Mouse (Mus musculus) kidney, embryonic 14.5 days (tissue): Measurements from ENCODE around the gene Amhr2. TPM values are rescaled to one million over a fixed set of nuclear protein-coding genes. Genes with fewer than 3 reads are reported as not detected.

ENCODE experiments used
- ATAC-seq: fragments of 200-750 bp; cut with Nextera tagmentation; 2 replicates; pipeline ENCODE4 v1.8.0; 2017; ENCODE audit warnings: moderate number of reproducible peaks, mild to moderate bottlenecking, moderate TSS enrichment, moderate library complexity; ENCODE audit not compliant: low FRiP score, low TSS enrichment
- H3K27ac ChIP-seq: fragments of 300-500 bp; sonication (generic); 2 replicates; pipeline ENCODE4 v1.5.1; 2014; ENCODE audit warnings: low read depth, mild to moderate bottlenecking, low read length, moderate library complexity, mixed read lengths
- H3K27me3 ChIP-seq: fragments of 300-500 bp; sonication (generic); 2 replicates; pipeline ENCODE4 v1.6.1; 2014; ENCODE audit warnings: mild to moderate bottlenecking, low read length; ENCODE audit not compliant: control insufficient read depth, insufficient read depth
- H3K36me3 ChIP-seq: fragments of 300-500 bp; sonication (generic); 2 replicates; pipeline ENCODE4 v1.6.1; 2014; ENCODE audit warnings: low read length, mixed read lengths; ENCODE audit not compliant: control insufficient read depth, insufficient read depth
- H3K4me1 ChIP-seq: fragments of 300-500 bp; sonication (generic); 2 replicates; pipeline ENCODE4 v1.6.1; 2014; ENCODE audit warnings: low read length, mixed read lengths; ENCODE audit not compliant: control insufficient read depth, insufficient read depth
- H3K4me2 ChIP-seq: fragments of 300-500 bp; sonication (generic); replicated peaks from 2 replicates; pipeline ENCODE4 v1.6.1; 2014; ENCODE audit warnings: low read depth, mild to moderate bottlenecking, low read length
- H3K4me3 ChIP-seq: fragments of 300-500 bp; sonication (generic); 2 replicates; pipeline ENCODE4 v1.5.1; 2014; ENCODE audit warnings: mild to moderate bottlenecking, low read length
- H3K9ac ChIP-seq: fragments of 300-500 bp; sonication (generic); 2 replicates; pipeline ENCODE4 v1.6.1; 2014; ENCODE audit warnings: low read depth, mild to moderate bottlenecking, low read length, moderate library complexity
- H3K9me3 ChIP-seq: fragments of 300-500 bp; sonication (generic); 2 replicates; pipeline ENCODE4 v1.6.1; 2016; ENCODE audit warnings: low read length; ENCODE audit not compliant: control insufficient read depth
- WGBS: fragments of 180-500 bp; shearing (Covaris S2); extraction: QIAGEN DNeasy Blood & Tissue Kit; methylation state at CpG from one replicate; pipeline ENCODE4 v1.1.7; 2014; 5-methylcytosine and 5-hydroxymethylcytosine counted together
- polyA plus RNA-seq: library from polyadenylated mRNA; unstranded; fragments of >200 nt; fragmentation: Nextera tagmentation; extraction: Ambion mirVana; gene quantifications from 2 replicates; pipeline ENCODE4 v1.2.1, GENCODE M21; 2014

Amhr2 gene
- polyA plus RNA-seq, 1 experiment from 2014 or later, result 0.95 TPM

- no peak for ATAC-seq
Measured at GRCm38 (mm10) chr15:102473246-102473645, 28.1 kb downstream of the Amhr2 start.

DNA sequence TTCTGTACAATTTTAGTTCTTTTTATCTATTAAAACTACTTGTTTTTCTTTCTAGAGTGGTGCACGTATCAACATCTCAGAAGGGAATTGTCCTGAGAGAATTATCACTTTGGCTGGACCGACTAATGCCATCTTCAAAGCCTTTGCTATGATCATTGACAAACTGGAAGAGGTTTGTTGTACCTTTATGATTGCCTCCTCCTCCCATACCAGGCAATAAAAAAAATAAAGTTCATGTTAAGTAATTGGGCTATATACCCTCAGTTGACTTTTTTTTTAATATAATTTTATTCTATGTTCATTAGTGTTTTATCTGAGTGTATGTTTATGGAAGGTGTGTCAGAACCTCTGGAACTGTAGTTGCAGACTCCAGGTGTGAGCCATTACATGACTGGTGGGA lies 29.4 kb downstream of the Amhr2 start:
- ATAC-seq, result no peak
- H3K27me3 ChIP-seq, result no peaks in the 10 kb centered on the region
- 93% methylated on average over 2 of the region's 2 CpGs for WGBS
- H3K4me1 ChIP-seq, result peaks cover 11% of the 10 kb centered on the region; the same call in 1 of the 2 replicates
- H3K4me2 ChIP-seq, result no peak overlapping the region
- no peaks in the 10 kb centered on the region for H3K9me3 ChIP-seq
- no peak overlapping the region for H3K27ac ChIP-seq
- peaks cover 58% of the 10 kb centered on the region for H3K36me3 ChIP-seq
- no peak overlapping the region for H3K9ac ChIP-seq
- H3K4me3 ChIP-seq, result no peak overlapping the region

More at GRCm38 (mm10) chr15:102473246-102473645, 28.1 kb downstream of the Amhr2 start:
- Histone ChIP-seq H3K4me2 (no peak overlapping the region; the same call in 1 of the 2 replicates), H3K9ac (no peak overlapping the region), H3K9me3 (no peaks in the 10 kb centered on the region), H3K36me3 (peaks cover 45% of the 10 kb centered on the region), H3K4me3 (no peak overlapping the region), H3K4me1 (peaks cover 11% of the 10 kb centered on the region; the same call in 1 of the 2 replicates), H3K27ac (no peak overlapping the region), H3K27me3 (no peaks in the 10 kb centered on the region)
- 53% methylated on average over 2 of the region's 2 CpGs for WGBS

GRCm38 (mm10) chr15:102483136-102483535 lies 38.0 kb downstream of the Amhr2 start:
- 99% methylated on average over 3 of the region's 3 CpGs for WGBS
- Histone ChIP-seq H3K36me3 (peaks cover 93% of the 10 kb centered on the region), H3K27me3 (no peaks in the 10 kb centered on the region), H3K9me3 (no peaks in the 10 kb centered on the region), H3K4me2 (no peak overlapping the region), H3K27ac (no peak overlapping the region), H3K4me3 (no peak overlapping the region), H3K9ac (no peak overlapping the region), H3K4me1 (no peaks in the 10 kb centered on the region)
- ATAC-seq, result no peak

- WGBS, result 91% methylated on average over 12 of the region's 12 CpGs
- H3K4me2 ChIP-seq, result no peak overlapping the region
- no peak overlapping the region for H3K27ac ChIP-seq
- H3K4me3 ChIP-seq, result no peak overlapping the region
- peaks cover 95% of the 10 kb centered on the region for H3K36me3 ChIP-seq
- ATAC-seq, result 0 out of 2 replicates have a peak, but pooled peaks have one; percentile 35
- H3K27me3 ChIP-seq, result no peaks in the 10 kb centered on the region
- no peaks in the 10 kb centered on the region for H3K9me3 ChIP-seq
- no peaks in the 10 kb centered on the region for H3K4me1 ChIP-seq
- no peak overlapping the region for H3K9ac ChIP-seq
Measured at GRCm38 (mm10) chr15:102485853-102486252, 40.7 kb downstream of the Amhr2 start.

DNA sequence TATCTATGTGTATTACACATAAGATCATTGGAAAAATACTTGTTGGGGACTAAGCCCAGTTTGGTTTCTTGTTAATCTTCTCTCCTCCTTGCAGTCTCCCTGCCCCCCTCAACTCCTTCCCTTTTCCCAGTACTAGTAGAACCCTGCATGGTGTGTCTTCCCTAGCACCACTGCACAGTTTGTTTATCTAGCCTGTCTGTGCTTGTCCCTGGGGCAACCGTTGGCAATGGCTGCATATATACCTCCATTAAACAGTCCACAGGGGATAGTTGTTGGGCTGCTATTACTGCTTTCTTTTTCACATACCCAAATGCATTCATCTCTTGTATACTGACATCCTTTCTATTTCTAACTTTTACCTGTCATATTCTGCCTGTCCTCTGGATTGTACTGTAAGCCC lies 42.5 kb downstream of the Amhr2 start:
- WGBS, result 85% methylated on average over 1 of the region's 1 CpGs
- no peaks in the 10 kb centered on the region for H3K4me1 ChIP-seq
- H3K27ac ChIP-seq, result no peak overlapping the region
- H3K4me2 ChIP-seq, result no peak overlapping the region
- H3K36me3 ChIP-seq, result peaks cover 94% of the 10 kb centered on the region
- H3K4me3 ChIP-seq, result no peak overlapping the region
- no peaks in the 10 kb centered on the region for H3K27me3 ChIP-seq
- no peaks in the 10 kb centered on the region for H3K9me3 ChIP-seq
- no peak overlapping the region for H3K9ac ChIP-seq
- no peak for ATAC-seq

- WGBS, result 91% methylated on average over 3 of the region's 3 CpGs
- Histone ChIP-seq H3K36me3 (peaks cover 100% of the 10 kb centered on the region), H3K4me1 (no peaks in the 10 kb centered on the region)
Measured at GRCm38 (mm10) chr15:102498322-102498721, 53.2 kb downstream of the Amhr2 start.

GRCm38 (mm10) chr15:102499370-102499769 lies 54.2 kb downstream of the Amhr2 start:
- no peak overlapping the region for H3K4me2 ChIP-seq
- H3K4me3 ChIP-seq, result no peak overlapping the region
- H3K4me1 ChIP-seq, result no peaks in the 10 kb centered on the region
- no peak overlapping the region for H3K27ac ChIP-seq
- WGBS, result 69% methylated on average over 3 of the region's 3 CpGs
- H3K9ac ChIP-seq, result no peak overlapping the region
- no peaks in the 10 kb centered on the region for H3K9me3 ChIP-seq
- no peaks in the 10 kb centered on the region for H3K27me3 ChIP-seq
- peaks cover 100% of the 10 kb centered on the region for H3K36me3 ChIP-seq
- ATAC-seq, result no peak

More at GRCm38 (mm10) chr15:102498322-102498721, 53.2 kb downstream of the Amhr2 start:
- H3K9me3 ChIP-seq, result no peaks in the 10 kb centered on the region
- H3K4me2 ChIP-seq, result no peak overlapping the region
- no peak for ATAC-seq
- no peak overlapping the region for H3K27ac ChIP-seq
- no peaks in the 10 kb centered on the region for H3K27me3 ChIP-seq
- H3K9ac ChIP-seq, result no peak overlapping the region
- no peak overlapping the region for H3K4me3 ChIP-seq

- H3K4me1 ChIP-seq, result no peaks in the 10 kb centered on the region
- peaks cover 100% of the 10 kb centered on the region for H3K36me3 ChIP-seq
- no peaks in the 10 kb centered on the region for H3K27me3 ChIP-seq
- H3K4me2 ChIP-seq, result no peak overlapping the region
- H3K9ac ChIP-seq, result no peak overlapping the region
- H3K27ac ChIP-seq, result no peak overlapping the region
- H3K9me3 ChIP-seq, result no peaks in the 10 kb centered on the region
- H3K4me3 ChIP-seq, result no peak overlapping the region
- 88% methylated on average over 6 of the region's 6 CpGs for WGBS
- no peak for ATAC-seq
Measured at GRCm38 (mm10) chr15:102499851-102500250, 54.7 kb downstream of the Amhr2 start.

DNA sequence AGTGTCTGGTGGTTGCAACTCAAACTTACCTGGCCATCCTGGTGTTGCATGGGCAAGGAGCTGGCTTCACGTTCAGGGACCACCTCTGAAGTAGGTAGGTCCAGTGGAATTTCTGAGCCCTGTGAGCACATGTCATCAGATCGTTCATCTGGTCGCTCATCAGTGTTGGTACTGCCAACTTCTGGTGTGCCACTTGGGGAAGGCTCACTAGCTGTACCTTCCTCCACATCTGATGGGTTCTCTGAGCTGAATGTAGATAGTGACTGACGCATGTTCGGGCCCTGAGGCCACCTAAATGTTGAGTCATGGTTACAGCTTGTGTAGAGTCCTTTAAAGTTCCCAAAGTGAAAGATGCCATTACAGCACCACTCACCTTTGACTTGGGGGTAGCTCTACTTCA lies 55.3 kb downstream of the Amhr2 start:
- H3K4me3 ChIP-seq, result no peak overlapping the region
- H3K9ac ChIP-seq, result no peak overlapping the region
- no peaks in the 10 kb centered on the region for H3K4me1 ChIP-seq
- H3K4me2 ChIP-seq, result no peak overlapping the region
- H3K27ac ChIP-seq, result no peak overlapping the region
- ATAC-seq, result no peak
- no peaks in the 10 kb centered on the region for H3K9me3 ChIP-seq
- no peaks in the 10 kb centered on the region for H3K27me3 ChIP-seq
- peaks cover 97% of the 10 kb centered on the region for H3K36me3 ChIP-seq
- 92% methylated on average over 5 of the region's 5 CpGs for WGBS
